30 mouse cellular contexts compared by ENCODE assay signal in the genomic region with DNA sequence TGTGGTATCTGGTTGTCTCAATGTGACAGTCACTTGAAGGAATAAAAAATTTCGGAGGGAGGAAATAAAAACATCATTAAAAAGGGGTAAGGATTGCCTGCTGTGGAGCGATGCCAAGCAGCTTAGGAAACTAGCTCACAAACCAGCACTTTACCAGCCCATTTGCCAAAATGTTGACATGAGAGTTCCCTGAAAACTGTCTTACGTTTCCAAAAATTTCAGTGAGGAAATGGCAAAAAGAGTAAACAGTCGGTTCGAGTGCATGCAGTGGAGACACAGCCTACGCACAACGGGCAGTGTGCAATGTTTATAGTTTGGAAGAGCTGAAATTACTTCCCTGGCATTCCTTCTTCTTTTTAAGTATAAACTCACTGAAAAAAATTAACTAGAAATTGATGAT. TPM values are rescaled to one million over a fixed set of nuclear protein-coding genes. Genes with fewer than 3 reads are reported as not detected.
DNase-seq lines count a peak whose midpoint lies in the region; ATAC-seq and TF ChIP-seq lines count a peak whose summit lies in the region.
"Had no signal": no experiment of that assay in that cellular context is flagged by ENCODE, and none has a peak within 500 bp of the region (broad histone marks: within the 10 kb centered on the region; RNA-seq: fewer than 3 reads in every experiment).

No protein-coding gene starts in this region.

- no peak overlapping the region for H3K9ac ChIP-seq in lung, embryonic 16.5 days (ENCODE audit: low read length)
- no peak overlapping the region for H3K9ac ChIP-seq in embryonic facial prominence, embryonic 13.5 days
- H3K9ac ChIP-seq in limb, embryonic 14.5 days (ENCODE audit: low read depth, low read length, severe bottlenecking), result no peak overlapping the region
- no peak overlapping the region for H3K9ac ChIP-seq in heart, embryonic 11.5 days (ENCODE audit: low read depth, low read length)
- H3K9ac ChIP-seq: forebrain, embryonic 15.5 days; heart, embryonic 12.5 days; intestine, embryonic 15.5 days; liver, postnatal 0 days; midbrain, embryonic 15.5 days; neural tube, embryonic 13.5 days had no signal

- no peaks in the 10 kb centered on the region for H3K36me3 ChIP-seq in lung, embryonic 16.5 days (ENCODE audit: control insufficient read depth, insufficient read depth, low read length)
- no peaks in the 10 kb centered on the region for H3K36me3 ChIP-seq in embryonic facial prominence, embryonic 13.5 days
- no peaks in the 10 kb centered on the region for H3K36me3 ChIP-seq in limb, embryonic 14.5 days (ENCODE audit: control insufficient read depth, insufficient read depth, low read length)
- no peaks in the 10 kb centered on the region for H3K36me3 ChIP-seq in heart, embryonic 11.5 days (ENCODE audit: control insufficient read depth, insufficient read depth, low read length)
- H3K36me3 ChIP-seq: forebrain, embryonic 15.5 days; G1E; heart, embryonic 12.5 days; hindbrain, embryonic 10.5 days; intestine, embryonic 15.5 days; midbrain, embryonic 15.5 days; neural tube, embryonic 13.5 days had no signal

- ATAC-seq in lung, embryonic 16.5 days (ENCODE audit: low read depth), result no peak
- no peak for ATAC-seq in embryonic facial prominence, embryonic 13.5 days (ENCODE audit: insufficient number of reproducible peaks, insufficient read depth, low FRiP score, low TSS enrichment, low read depth)
- no peak for ATAC-seq in limb, embryonic 14.5 days (ENCODE audit: low FRiP score, low read depth)
- no peak for ATAC-seq in heart, embryonic 11.5 days (replicated peaks; ENCODE audit: insufficient number of reproducible peaks, low FRiP score, low TSS enrichment)
- ATAC-seq: forebrain, embryonic 15.5 days; hindbrain, embryonic 16.5 days; intestine, embryonic 15.5 days; liver, postnatal 0 days; midbrain, embryonic 15.5 days had no signal

- no peak for TF ChIP-seq POLR2A in lung, adult 2 months (IDR thresholded peaks at IDR 0.05; ENCODE audit: borderline replicate concordance, extremely low read depth, low read depth, low read length)
- TF ChIP-seq POLR2A in limb, embryonic 14.5 days (IDR thresholded peaks at IDR 0.05; ENCODE audit: borderline replicate concordance, extremely low read depth, insufficient read depth, insufficient read length), result no peak

- H3K4me1 ChIP-seq in lung, embryonic 16.5 days (replicated peaks; ENCODE audit: control insufficient read depth, insufficient read depth, low read length), result no peaks in the 10 kb centered on the region
- no peaks in the 10 kb centered on the region for H3K4me1 ChIP-seq in lung, adult 2 months (ENCODE audit: control insufficient read depth, insufficient read depth, low read length)
- H3K4me1 ChIP-seq in embryonic facial prominence, embryonic 13.5 days, result peaks cover 8% of the 10 kb centered on the region; the same call in 1 of the 2 replicates
- H3K4me1 ChIP-seq in limb, embryonic 14.5 days (ENCODE audit: control insufficient read depth, insufficient read depth, low read length), result peaks cover 3% of the 10 kb centered on the region; the same call in 1 of the 2 replicates
- no peaks in the 10 kb centered on the region for H3K4me1 ChIP-seq in heart, embryonic 11.5 days (ENCODE audit: control insufficient read depth, insufficient read depth, low read length)
- H3K4me1 ChIP-seq: forebrain, embryonic 15.5 days; heart, embryonic 12.5 days; hindbrain, embryonic 10.5 days; intestine, embryonic 15.5 days; midbrain, embryonic 15.5 days; neural tube, embryonic 13.5 days had no signal

- H3K4me3 ChIP-seq in lung, embryonic 16.5 days (ENCODE audit: low read length), result no peak overlapping the region
- no peak overlapping the region for H3K4me3 ChIP-seq in lung, adult 2 months (replicated peaks; ENCODE audit: extremely low read depth, low read depth, low read length)
- H3K4me3 ChIP-seq in embryonic facial prominence, embryonic 13.5 days, result no peak overlapping the region
- H3K4me3 ChIP-seq in limb, embryonic 14.5 days (replicated peaks; ENCODE audit: low read length), result no peak overlapping the region
- no peak overlapping the region for H3K4me3 ChIP-seq in heart, embryonic 11.5 days (ENCODE audit: low read depth, low read length)
- H3K4me3 ChIP-seq: forebrain, embryonic 15.5 days; heart, embryonic 12.5 days; hindbrain, embryonic 10.5 days; intestine, embryonic 15.5 days; megakaryocyte, embryonic 14.5 days; midbrain, embryonic 15.5 days; myocyte; neural tube, embryonic 13.5 days had no signal

- H3K4me2 ChIP-seq in lung, embryonic 16.5 days (ENCODE audit: low read depth, low read length), result peak overlapping the region; percentile 4; the same call in 1 of the 2 replicates
- peak overlapping the region; percentile 26; the same call in 1 of the 2 replicates for H3K4me2 ChIP-seq in embryonic facial prominence, embryonic 13.5 days
- H3K4me2 ChIP-seq in limb, embryonic 14.5 days (replicated peaks; ENCODE audit: low read depth, low read length, severe bottlenecking), result no peak overlapping the region
- H3K4me2 ChIP-seq in heart, embryonic 11.5 days, result no peak overlapping the region
- H3K4me2 ChIP-seq: forebrain, embryonic 15.5 days; heart, embryonic 12.5 days; intestine, embryonic 15.5 days; midbrain, embryonic 15.5 days; neural tube, embryonic 13.5 days had no signal

- H3K27ac ChIP-seq in lung, embryonic 16.5 days (ENCODE audit: low read length), result no peak overlapping the region
- H3K27ac ChIP-seq in embryonic facial prominence, embryonic 13.5 days, result peak overlapping the region; percentile 78; the same call in 1 of the 2 replicates
- 0 out of 2 replicates have a peak overlapping the region, but pooled peaks have one; percentile 13 for H3K27ac ChIP-seq in limb, embryonic 14.5 days (replicated peaks; ENCODE audit: low read depth, low read length)
- H3K27ac ChIP-seq in heart, embryonic 11.5 days (ENCODE audit: low read depth, low read length), result no peak overlapping the region
- H3K27ac ChIP-seq: forebrain, embryonic 15.5 days; hindbrain, embryonic 10.5 days; intestine, embryonic 15.5 days; midbrain, embryonic 15.5 days; neural tube, embryonic 13.5 days had no signal

- 38% methylated on average over 7 of the region's 7 CpGs for WGBS in lung, embryonic 16.5 days
- WGBS in lung, adult 2 months, result 46% methylated on average over 7 of the region's 7 CpGs
- 34% methylated on average over 7 of the region's 7 CpGs for WGBS in embryonic facial prominence, embryonic 13.5 days
- WGBS in limb, embryonic 14.5 days, result 37% methylated on average over 7 of the region's 7 CpGs
- whole genome bisulfite sequencing in heart, embryonic 11.5 days (ENCODE audit: insufficient replicate concordance), result 69% methylated on average over 7 of the region's 7 CpGs

- DNase-seq in lung, adult 2 months, result no peak
- DNase-seq in limb, embryonic 14.5 days (ENCODE audit: low spot score), result no peak
- DNase-seq in gastrocnemius, adult 8-10 months (ENCODE audit: low spot score in 2 of 2), result no peak
- DNase-seq in embryo, embryonic 10 days (ENCODE audit: low spot score), result no peak
- DNase-seq: adrenal gland, postnatal 10 days; B cell, adult 2 months; cerebellum, adult 9-10 months; gastrocnemius, postnatal 14 days; heart, adult 11 months; heart, postnatal 10 days; kidney, adult 9 months; kidney, postnatal 36 days; liver; liver, postnatal 0 days; retina, postnatal 1 day; thymus, postnatal 25 days had no signal

- H3K9me3 ChIP-seq in lung, embryonic 16.5 days (ENCODE audit: control insufficient read depth, low read length), result no peaks in the 10 kb centered on the region
- H3K9me3 ChIP-seq in embryonic facial prominence, embryonic 13.5 days, result no peaks in the 10 kb centered on the region
- H3K9me3 ChIP-seq in limb, embryonic 14.5 days (ENCODE audit: control insufficient read depth, low read length), result no peaks in the 10 kb centered on the region
- H3K9me3 ChIP-seq in heart, embryonic 11.5 days (replicated peaks; ENCODE audit: control insufficient read depth, low read length), result no peaks in the 10 kb centered on the region
- H3K9me3 ChIP-seq: forebrain, embryonic 15.5 days; G1E; heart, embryonic 12.5 days; hindbrain, embryonic 10.5 days; intestine, embryonic 15.5 days; megakaryocyte, embryonic 14.5 days; midbrain, embryonic 15.5 days; neural tube, embryonic 13.5 days had no signal

- no peaks in the 10 kb centered on the region for H3K27me3 ChIP-seq in lung, embryonic 16.5 days (ENCODE audit: control insufficient read depth, insufficient read depth, low read depth, low read length)
- no peaks in the 10 kb centered on the region for H3K27me3 ChIP-seq in embryonic facial prominence, embryonic 13.5 days
- no peaks in the 10 kb centered on the region for H3K27me3 ChIP-seq in limb, embryonic 14.5 days (ENCODE audit: control insufficient read depth, insufficient read depth, low read length)
- H3K27me3 ChIP-seq in heart, embryonic 11.5 days (ENCODE audit: control insufficient read depth, insufficient read depth, low read length), result no peaks in the 10 kb centered on the region
- H3K27me3 ChIP-seq: CH12.LX; forebrain, embryonic 15.5 days; heart, embryonic 12.5 days; intestine, embryonic 15.5 days; megakaryocyte, embryonic 14.5 days; midbrain, embryonic 15.5 days; neural tube, embryonic 13.5 days had no signal

- no peak for TF ChIP-seq CTCF in lung, adult 2 months (IDR thresholded peaks at IDR 0.05; ENCODE audit: insufficient read depth, low read length)

RNA-seq across cellular contexts. Expression of a gene that starts 32.9 kb away (rescaled TPM):
- polyA plus RNA-seq in lung, embryonic 16.5 days (2015; fragmentation: Nextera tagmentation; extraction: Ambion mirVana), result 165 and 173 TPM in 2 replicates
- 907 and 1,065 TPM in 2 replicates for polyA plus RNA-seq in lung, adult 2 months (2012; rRNA removed)
- 245 and 261 TPM in 2 replicates for polyA plus RNA-seq in embryonic facial prominence, embryonic 13.5 days (2015; fragmentation: Nextera tagmentation; extraction: Ambion mirVana)
- 5,532 and 5,668 TPM in 2 replicates for polyA plus RNA-seq in limb, embryonic 14.5 days (2012; rRNA removed)
- polyA plus RNA-seq in limb, embryonic 14.5 days (2014; fragmentation: Nextera tagmentation; extraction: Ambion mirVana), result 252 and 266 TPM in 2 replicates
- total RNA-seq in gastrocnemius, adult 8-10 months (2022), result 100 to 1,000 TPM; 127 to 219 (median 169) TPM
- 114 TPM in 2 replicates for polyA plus RNA-seq in heart, embryonic 11.5 days (2014; fragmentation: Nextera tagmentation; extraction: Ambion mirVana)

RNA-seq across cellular contexts. Expression of a gene that starts 42.6 kb away (rescaled TPM):
- polyA plus RNA-seq in lung, embryonic 16.5 days (2015; fragmentation: Nextera tagmentation; extraction: Ambion mirVana), result 16.3 and 21.5 TPM in 2 replicates
- polyA plus RNA-seq in lung, adult 2 months (2012; rRNA removed), result 8.1 and 10.3 TPM in 2 replicates
- 32.3 and 35.6 TPM in 2 replicates for polyA plus RNA-seq in embryonic facial prominence, embryonic 13.5 days (2015; fragmentation: Nextera tagmentation; extraction: Ambion mirVana)
- 23.8 and 27.8 TPM in 2 replicates for polyA plus RNA-seq in limb, embryonic 14.5 days (2012; rRNA removed)
- polyA plus RNA-seq in limb, embryonic 14.5 days (2014; fragmentation: Nextera tagmentation; extraction: Ambion mirVana), result 16.1 and 22.4 TPM in 2 replicates
- 1 to 10 TPM; 4.6 to 8.3 (median 6.0) TPM for total RNA-seq in gastrocnemius, adult 8-10 months (2022)
- polyA plus RNA-seq in heart, embryonic 11.5 days (2014; fragmentation: Nextera tagmentation; extraction: Ambion mirVana), result 8.1 and 9.3 TPM in 2 replicates
- total RNA-seq: CH12.LX, G1E had no signal
- polyA plus RNA-seq: G1E had no signal

Comparison
In these comparisons a context has a peak if more than half of its experiments do, and no peak if none do; other contexts are left out.
1. H3K27ac ChIP-seq: peak in embryonic facial prominence, embryonic 13.5 days (single experiment) and limb, embryonic 14.5 days (single experiment); none in lung, embryonic 16.5 days (single experiment) and heart, embryonic 11.5 days (single experiment).
2. H3K4me2 ChIP-seq: peak in lung, embryonic 16.5 days (single experiment) and embryonic facial prominence, embryonic 13.5 days (single experiment); none in limb, embryonic 14.5 days (single experiment) and heart, embryonic 11.5 days (single experiment).